Mouse (Mus musculus): ENCODE data around the gene Faf1. TPM values are rescaled to one million over a fixed set of nuclear protein-coding genes. Genes with fewer than 3 reads are reported as not detected.

The Faf1 gene
- polyA plus RNA-seq, 1 experiment from 2014 or later, result 29.9 TPM

GRCm38 (mm10) chr4:109653251-109653650 lies 23.1 kb upstream of the Faf1 start:
- no peak for ATAC-seq
- no peaks in the 10 kb centered on the region for H3K9me3 ChIP-seq (replicated peaks; ENCODE audit: control insufficient read depth, low read length, poor library complexity, severe bottlenecking)
- peaks cover 9% of the 10 kb centered on the region for H3K27me3 ChIP-seq (ENCODE audit: control insufficient read depth, insufficient read depth, low read depth, low read length)
- no peaks in the 10 kb centered on the region for H3K36me3 ChIP-seq (ENCODE audit: control insufficient read depth, insufficient read depth, low read length)
- no peak overlapping the region for H3K4me2 ChIP-seq (ENCODE audit: low read length)
- peaks cover 5% of the 10 kb centered on the region for H3K4me1 ChIP-seq (ENCODE audit: control insufficient read depth, insufficient read depth, low read length)
- H3K9ac ChIP-seq (ENCODE audit: low read depth, low read length), result no peak overlapping the region
- H3K4me3 ChIP-seq (ENCODE audit: low read depth, low read length), result no peak overlapping the region
- H3K27ac ChIP-seq (ENCODE audit: low read length), result no peak overlapping the region

- 55% methylated on average over 2 of the region's 2 CpGs for WGBS
- peaks cover 12% of the 10 kb centered on the region for H3K27me3 ChIP-seq (ENCODE audit: control insufficient read depth, insufficient read depth, low read depth, low read length)
- no peak for ATAC-seq
- peaks cover 5% of the 10 kb centered on the region for H3K4me1 ChIP-seq (ENCODE audit: control insufficient read depth, insufficient read depth, low read length)
- H3K4me2 ChIP-seq (ENCODE audit: low read length), result no peak overlapping the region
- no peak overlapping the region for H3K27ac ChIP-seq (ENCODE audit: low read length)
- no peak overlapping the region for H3K4me3 ChIP-seq (ENCODE audit: low read depth, low read length)
- no peaks in the 10 kb centered on the region for H3K36me3 ChIP-seq (ENCODE audit: control insufficient read depth, insufficient read depth, low read length)
- no peak overlapping the region for H3K9ac ChIP-seq (ENCODE audit: low read depth, low read length)
- H3K9me3 ChIP-seq (replicated peaks; ENCODE audit: control insufficient read depth, low read length, poor library complexity, severe bottlenecking), result no peaks in the 10 kb centered on the region
Observed at GRCm38 (mm10) chr4:109654701-109655100, 21.7 kb upstream of the Faf1 start.

GRCm38 (mm10) chr4:109655738-109656137 lies 20.6 kb upstream of the Faf1 start:
- no peak for ATAC-seq
- Histone ChIP-seq H3K4me2 (ENCODE audit: low read length) (no peak overlapping the region), H3K27ac (ENCODE audit: low read length) (no peak overlapping the region), H3K9me3 (replicated peaks; ENCODE audit: control insufficient read depth, low read length, poor library complexity, severe bottlenecking) (no peaks in the 10 kb centered on the region), H3K9ac (ENCODE audit: low read depth, low read length) (no peak overlapping the region), H3K4me1 (ENCODE audit: control insufficient read depth, insufficient read depth, low read length) (peaks cover 5% of the 10 kb centered on the region), H3K4me3 (ENCODE audit: low read depth, low read length) (no peak overlapping the region), H3K36me3 (ENCODE audit: control insufficient read depth, insufficient read depth, low read length) (no peaks in the 10 kb centered on the region), H3K27me3 (ENCODE audit: control insufficient read depth, insufficient read depth, low read depth, low read length) (peaks cover 19% of the 10 kb centered on the region)
- 47% methylated on average over 2 of the region's 2 CpGs for WGBS

- 13% methylated on average over 4 of the region's 4 CpGs for WGBS
- H3K4me2 ChIP-seq (ENCODE audit: low read length), result no peak overlapping the region
- no peaks in the 10 kb centered on the region for H3K9me3 ChIP-seq (replicated peaks; ENCODE audit: control insufficient read depth, low read length, poor library complexity, severe bottlenecking)
- no peaks in the 10 kb centered on the region for H3K36me3 ChIP-seq (ENCODE audit: control insufficient read depth, insufficient read depth, low read length)
- no peak overlapping the region for H3K9ac ChIP-seq (ENCODE audit: low read depth, low read length)
- H3K27ac ChIP-seq (ENCODE audit: low read length), result no peak overlapping the region
- H3K4me1 ChIP-seq (ENCODE audit: control insufficient read depth, insufficient read depth, low read length), result peaks cover 5% of the 10 kb centered on the region
- no peak overlapping the region for H3K4me3 ChIP-seq (ENCODE audit: low read depth, low read length)
- peaks cover 23% of the 10 kb centered on the region for H3K27me3 ChIP-seq (ENCODE audit: control insufficient read depth, insufficient read depth, low read depth, low read length)
- ATAC-seq, result no peak
Observed at GRCm38 (mm10) chr4:109656301-109656700, 20.1 kb upstream of the Faf1 start.

DNA sequence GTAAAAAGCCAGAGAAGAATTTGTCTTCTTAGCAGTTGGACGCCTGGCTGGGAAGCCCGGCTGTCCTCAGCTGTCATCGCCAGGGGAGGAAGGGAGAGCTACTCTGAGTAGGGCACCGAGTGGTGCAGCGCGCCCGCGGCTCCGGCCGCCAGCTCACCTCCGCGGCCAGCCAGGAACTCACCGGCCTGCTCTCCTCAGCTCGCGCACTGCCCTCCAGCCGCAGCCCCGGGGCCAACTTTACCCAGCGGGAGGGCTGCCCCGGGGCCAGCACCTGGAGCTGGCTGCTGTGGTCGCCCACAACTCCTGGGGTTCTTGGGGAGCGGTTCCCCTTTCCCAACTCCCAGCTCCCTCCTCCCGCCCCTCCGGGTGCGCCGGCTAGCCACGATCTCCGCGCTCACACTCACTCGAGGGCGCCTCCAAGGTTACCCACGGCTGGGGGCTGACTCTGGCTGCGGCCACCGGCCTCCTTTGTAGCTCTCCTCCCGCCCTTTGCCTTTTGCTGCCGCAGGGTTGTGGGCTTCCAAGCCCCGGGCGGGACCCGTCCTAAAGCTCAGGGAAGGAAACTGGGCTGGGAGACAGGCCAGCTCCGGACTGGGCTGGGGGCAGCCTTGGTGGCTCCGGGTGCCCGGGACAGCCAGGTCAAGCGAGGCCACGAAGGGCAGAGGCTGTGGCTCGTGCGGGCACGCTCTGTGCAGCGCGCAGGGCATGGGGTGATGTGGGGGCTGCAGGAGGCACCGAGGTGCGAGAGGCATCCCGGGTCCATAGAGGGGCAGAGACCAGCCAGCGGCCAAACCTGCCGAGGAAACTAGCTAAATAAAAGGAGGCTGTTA lies 19.2 kb upstream of the Faf1 start:
- Histone ChIP-seq H3K9ac (ENCODE audit: low read depth, low read length) (no peak overlapping the region), H3K27me3 (ENCODE audit: control insufficient read depth, insufficient read depth, low read depth, low read length) (peaks cover 28% of the 10 kb centered on the region)
- WGBS, result under 1% methylated on average over 49 of the region's 53 CpGs

GRCm38 (mm10) chr4:109657851-109658500 lies 18.4 kb upstream of the Faf1 start:
- Histone ChIP-seq H3K4me1 (ENCODE audit: control insufficient read depth, insufficient read depth, low read length) (peaks cover 5% of the 10 kb centered on the region), H3K9me3 (replicated peaks; ENCODE audit: control insufficient read depth, low read length, poor library complexity, severe bottlenecking) (no peaks in the 10 kb centered on the region), H3K9ac (ENCODE audit: low read depth, low read length) (no peak overlapping the region), H3K36me3 (ENCODE audit: control insufficient read depth, insufficient read depth, low read length) (no peaks in the 10 kb centered on the region), H3K27me3 (ENCODE audit: control insufficient read depth, insufficient read depth, low read depth, low read length) (peaks cover 31% of the 10 kb centered on the region), H3K4me3 (ENCODE audit: low read depth, low read length) (peak overlapping the region; percentile 28; the same call in 1 of the 2 replicates), H3K27ac (ENCODE audit: low read length) (no peak overlapping the region), H3K4me2 (ENCODE audit: low read length) (peak overlapping the region; percentile 54)
- ATAC-seq, result no peak
- 3% methylated on average over 20 of the region's 20 CpGs for WGBS

More for the DNA sequence above, 19.2 kb upstream of the Faf1 start:
- H3K27ac ChIP-seq (ENCODE audit: low read length), result no peak overlapping the region
- no peaks in the 10 kb centered on the region for H3K36me3 ChIP-seq (ENCODE audit: control insufficient read depth, insufficient read depth, low read length)
- H3K9me3 ChIP-seq (replicated peaks; ENCODE audit: control insufficient read depth, low read length, poor library complexity, severe bottlenecking), result no peaks in the 10 kb centered on the region
- H3K4me3 ChIP-seq (ENCODE audit: low read depth, low read length), result peak overlapping the region; percentile 28
- ATAC-seq, result peak; percentile 70; the same call in 1 of the 2 replicates
- peak overlapping the region; percentile 54 for H3K4me2 ChIP-seq (ENCODE audit: low read length)
- peaks cover 5% of the 10 kb centered on the region for H3K4me1 ChIP-seq (ENCODE audit: control insufficient read depth, insufficient read depth, low read length)

- ATAC-seq, result no peak
- 9% methylated on average over 8 of the region's 8 CpGs for WGBS
- no peaks in the 10 kb centered on the region for H3K36me3 ChIP-seq (ENCODE audit: control insufficient read depth, insufficient read depth, low read length)
- H3K9me3 ChIP-seq (replicated peaks; ENCODE audit: control insufficient read depth, low read length, poor library complexity, severe bottlenecking), result no peaks in the 10 kb centered on the region
- H3K4me3 ChIP-seq (ENCODE audit: low read depth, low read length), result no peak overlapping the region
- no peak overlapping the region for H3K9ac ChIP-seq (ENCODE audit: low read depth, low read length)
- H3K27me3 ChIP-seq (ENCODE audit: control insufficient read depth, insufficient read depth, low read depth, low read length), result peaks cover 30% of the 10 kb centered on the region
- peaks cover 5% of the 10 kb centered on the region for H3K4me1 ChIP-seq (ENCODE audit: control insufficient read depth, insufficient read depth, low read length)
- no peak overlapping the region for H3K27ac ChIP-seq (ENCODE audit: low read length)
- no peak overlapping the region for H3K4me2 ChIP-seq (ENCODE audit: low read length)
Observed at GRCm38 (mm10) chr4:109658826-109659225, 17.6 kb upstream of the Faf1 start.

DNA sequence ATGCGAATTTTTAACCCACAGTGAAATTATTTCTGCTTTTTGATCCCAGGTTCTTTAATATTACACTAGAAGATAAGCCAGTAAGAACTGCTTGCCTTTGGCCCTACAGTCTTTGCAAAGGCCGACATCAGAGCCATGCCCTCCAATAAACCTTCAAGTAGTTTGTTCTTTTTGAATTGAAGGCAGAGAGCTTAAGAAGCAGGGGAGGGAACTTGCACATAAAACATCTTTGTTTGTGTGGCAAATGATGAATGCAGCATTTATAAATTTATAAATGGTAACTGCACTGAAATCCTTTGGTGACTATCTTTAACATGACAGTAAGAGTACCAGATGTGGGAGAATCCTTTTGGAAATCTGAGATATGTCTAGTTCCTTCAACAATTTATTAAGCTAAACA lies 16.8 kb upstream of the Faf1 start:
- Histone ChIP-seq H3K27ac (ENCODE audit: low read length) (no peak overlapping the region), H3K4me2 (ENCODE audit: low read length) (no peak overlapping the region), H3K27me3 (ENCODE audit: control insufficient read depth, insufficient read depth, low read depth, low read length) (peaks cover 35% of the 10 kb centered on the region), H3K36me3 (ENCODE audit: control insufficient read depth, insufficient read depth, low read length) (no peaks in the 10 kb centered on the region), H3K9ac (ENCODE audit: low read depth, low read length) (no peak overlapping the region), H3K4me1 (ENCODE audit: control insufficient read depth, insufficient read depth, low read length) (peaks cover 5% of the 10 kb centered on the region), H3K9me3 (replicated peaks; ENCODE audit: control insufficient read depth, low read length, poor library complexity, severe bottlenecking) (no peaks in the 10 kb centered on the region), H3K4me3 (ENCODE audit: low read depth, low read length) (no peak overlapping the region)
- WGBS, result 32% methylated on average over 2 of the region's 2 CpGs
- ATAC-seq, result no peak

DNA sequence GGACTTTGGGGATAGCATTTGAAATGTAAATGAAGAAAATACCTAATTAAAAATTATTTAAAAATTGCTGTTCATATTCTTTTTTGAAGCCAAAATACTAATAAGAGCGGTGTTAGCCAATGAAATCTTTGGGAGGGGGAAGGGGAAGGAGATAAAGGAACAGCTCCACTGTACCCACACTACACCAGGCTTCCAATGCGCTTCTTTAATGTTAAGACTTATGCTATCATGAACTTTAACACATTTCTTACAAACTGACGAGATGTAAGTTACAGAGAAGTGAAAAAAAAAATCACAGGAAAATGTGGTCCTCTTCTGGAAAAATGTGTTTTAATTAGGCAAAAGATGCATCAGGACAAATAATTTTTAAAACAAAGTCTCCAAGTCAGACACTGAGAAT lies 15.8 kb upstream of the Faf1 start:
- H3K4me2 ChIP-seq (ENCODE audit: low read length), result no peak overlapping the region
- H3K36me3 ChIP-seq (ENCODE audit: control insufficient read depth, insufficient read depth, low read length), result no peaks in the 10 kb centered on the region
- H3K27me3 ChIP-seq (ENCODE audit: control insufficient read depth, insufficient read depth, low read depth, low read length), result peaks cover 28% of the 10 kb centered on the region
- 35% methylated on average over 3 of the region's 3 CpGs for WGBS
- H3K4me3 ChIP-seq (ENCODE audit: low read depth, low read length), result no peak overlapping the region
- no peaks in the 10 kb centered on the region for H3K9me3 ChIP-seq (replicated peaks; ENCODE audit: control insufficient read depth, low read length, poor library complexity, severe bottlenecking)
- no peak overlapping the region for H3K27ac ChIP-seq (ENCODE audit: low read length)
- H3K4me1 ChIP-seq (ENCODE audit: control insufficient read depth, insufficient read depth, low read length), result peaks cover 9% of the 10 kb centered on the region
- ATAC-seq, result no peak
- H3K9ac ChIP-seq (ENCODE audit: low read depth, low read length), result no peak overlapping the region

All from midbrain, embryonic 16.5 days (tissue).